Mouse (Mus musculus) liver, postnatal 0 days (tissue): ENCODE results near the gene Cab39l. TPM values are rescaled to one million over a fixed set of nuclear protein-coding genes. Genes with fewer than 3 reads are reported as not detected.

ENCODE experiments used
- ATAC-seq: fragments of 200-750 bp; cut with Nextera tagmentation; 2 replicates; pipeline ENCODE4 v1.8.0; 2017; ENCODE audit warnings: mild to moderate bottlenecking, moderate library complexity
- DNase-seq: peaks from one replicate; pipeline ENCODE4 v3.0.0-alpha.2; 2016
- H3K27ac ChIP-seq: fragments of 300-500 bp; sonication (generic); 2 replicates; pipeline ENCODE4 v1.5.1; 2014; ENCODE audit warnings: antibody characterized with exemption, moderate library complexity, mild to moderate bottlenecking, low read depth
- H3K27me3 ChIP-seq: fragments of 300-500 bp; sonication (generic); 2 replicates; pipeline ENCODE4 v1.6.1; 2014; ENCODE audit warnings: low read length, control low read depth, mixed read lengths; ENCODE audit not compliant: insufficient read depth
- H3K36me3 ChIP-seq: fragments of 300-500 bp; sonication (generic); replicated peaks from 2 replicates; pipeline ENCODE4 v1.6.1; 2014; ENCODE audit warnings: mild to moderate bottlenecking, control low read depth, low read length, moderate library complexity, mixed read lengths; ENCODE audit not compliant: insufficient read depth
- H3K4me1 ChIP-seq: fragments of 300-500 bp; sonication (generic); 2 replicates; pipeline ENCODE4 v1.6.1; 2014; ENCODE audit warnings: antibody characterized with exemption, mild to moderate bottlenecking, control low read depth; ENCODE audit not compliant: insufficient read depth
- H3K4me2 ChIP-seq: fragments of 300-500 bp; sonication (generic); 2 replicates; pipeline ENCODE4 v1.6.1; 2014; ENCODE audit warnings: low read depth, mild to moderate bottlenecking, low read length, moderate library complexity, mixed read lengths
- H3K4me3 ChIP-seq: fragments of 300-500 bp; sonication (generic); 2 replicates; pipeline ENCODE4 v1.5.1; 2014; ENCODE audit warnings: low read depth, low read length
- H3K9ac ChIP-seq: fragments of 300-500 bp; sonication (generic); replicated peaks from 2 replicates; pipeline ENCODE4 v1.6.1; 2014; ENCODE audit warnings: mild to moderate bottlenecking, moderate library complexity
- H3K9me3 ChIP-seq: fragments of 300-500 bp; sonication (generic); 2 replicates; pipeline ENCODE4 v1.6.1; 2016; ENCODE audit warnings: mild to moderate bottlenecking, control low read depth, low read length, mixed read lengths
- CTCF ChIP-seq: sonication (generic); IDR thresholded peaks from 2 replicates; pipeline ENCODE4 v1.5.1; 2016; ENCODE audit warnings: antibody characterized with exemption, low read depth
- EP300 ChIP-seq: IDR thresholded peaks from 2 replicates; pipeline ENCODE4 v1.6.1; 2016; ENCODE audit warnings: antibody characterized with exemption, low read depth, mild to moderate bottlenecking
- WGBS: fragments of 180-500 bp; shearing (Covaris S2); extraction: QIAGEN DNeasy Blood & Tissue Kit; methylation state at CpG from one replicate; pipeline ENCODE4 v1.1.7; 2014; ENCODE audit not compliant: insufficient replicate concordance; 5-methylcytosine and 5-hydroxymethylcytosine counted together
- polyA plus RNA-seq: library from polyadenylated mRNA; unstranded; fragments of >200 nt; fragmentation: Nextera tagmentation; extraction: Ambion mirVana; gene quantifications from 2 replicates; pipeline ENCODE4 v1.2.1, GENCODE M21; 2015

Gene Cab39l
- polyA plus RNA-seq, 1 experiment from 2014 or later: 25.0 TPM

- H3K4me3 ChIP-seq: no peak overlapping the region
- no peak overlapping the region for H3K4me2 ChIP-seq
- H3K27ac ChIP-seq: no peak overlapping the region
- TF ChIP-seq EP300 (no peak), CTCF (no peak)
- ATAC-seq: no peak
- DNase-seq: no peak
- no peaks in the 10 kb centered on the region for H3K36me3 ChIP-seq
- no peaks in the 10 kb centered on the region for H3K4me1 ChIP-seq
- H3K27me3 ChIP-seq: no peaks in the 10 kb centered on the region
- H3K9ac ChIP-seq: no peak overlapping the region
- WGBS: 79% methylated on average over 9 of the region's 9 CpGs
- H3K9me3 ChIP-seq: no peaks in the 10 kb centered on the region
These were observed 193.2 kb downstream of the Cab39l start for GRCm38 (mm10) chr14:59633988-59634387.

Other genes with a start within 250 kb of the Cab39l start
- 16.1 and 16.5 TPM in 2 replicates for gene Rcbtb1, start 239.8 kb upstream of the Cab39l start, polyA plus RNA-seq
- gene Gm6904, start 180.8 kb upstream of the Cab39l start, polyA plus RNA-seq: not detected in 2 replicates
- 0.30 and 0.56 TPM in 2 replicates for gene Phf11a, start 143.4 kb upstream of the Cab39l start, polyA plus RNA-seq
- 2.1 and 2.6 TPM in 2 replicates for gene Phf11b, start 99.6 kb upstream of the Cab39l start, polyA plus RNA-seq
- gene Phf11d, start 75.5 kb upstream of the Cab39l start, polyA plus RNA-seq: 2.9 and 3.5 TPM in 2 replicates
- gene Phf11c, start 45.6 kb upstream of the Cab39l start, polyA plus RNA-seq: 0.50 and 0.79 TPM in 2 replicates
- 8.1 and 9.5 TPM in 2 replicates for gene Setdb2, start 88 bp upstream of the Cab39l start, polyA plus RNA-seq
- 17.7 and 19.4 TPM in 2 replicates for gene Cdadc1, start 157.0 kb downstream of the Cab39l start, polyA plus RNA-seq
- gene Shisa2, start 184.3 kb downstream of the Cab39l start, polyA plus RNA-seq: 0.26 and 0.50 TPM in 2 replicates